Mouse (Mus musculus) forebrain, embryonic 15.5 days (tissue): ENCODE measurements around the gene Rprd1b. TPM values are rescaled to one million over a fixed set of nuclear protein-coding genes. Genes with fewer than 3 reads are reported as not detected.

Experiments
- ATAC-seq: fragments of 200-750 bp; cut with Nextera tagmentation; replicated peaks from 2 replicates; pipeline ENCODE4 v1.8.0; 2017; ENCODE audit warnings: mild to moderate bottlenecking, moderate TSS enrichment, moderate library complexity
- H3K27ac ChIP-seq: fragments of 300-500 bp; sonication (generic); replicated peaks from 2 replicates; pipeline ENCODE4 v1.5.1; 2015; ENCODE audit warnings: mild to moderate bottlenecking, inconsistent platforms
- H3K27me3 ChIP-seq: fragments of 300-500 bp; sonication (generic); 2 replicates; pipeline ENCODE4 v1.6.1; 2015; ENCODE audit warnings: inconsistent platforms
- H3K36me3 ChIP-seq: fragments of 300-500 bp; sonication (generic); 2 replicates; pipeline ENCODE4 v1.6.1; 2015; ENCODE audit warnings: mild to moderate bottlenecking, inconsistent platforms
- H3K4me1 ChIP-seq: fragments of 300-500 bp; sonication (generic); 2 replicates; pipeline ENCODE4 v1.6.1; 2015; ENCODE audit warnings: inconsistent platforms
- H3K4me2 ChIP-seq: fragments of 300-500 bp; sonication (generic); replicated peaks from 2 replicates; pipeline ENCODE4 v1.6.1; 2015; ENCODE audit warnings: mild to moderate bottlenecking, inconsistent platforms
- H3K4me3 ChIP-seq: fragments of 300-500 bp; sonication (generic); 2 replicates; pipeline ENCODE4 v1.5.1; 2015; ENCODE audit warnings: mild to moderate bottlenecking, inconsistent platforms
- H3K9ac ChIP-seq: fragments of 300-500 bp; sonication (generic); replicated peaks from 2 replicates; pipeline ENCODE4 v1.6.1; 2015; ENCODE audit warnings: mild to moderate bottlenecking, inconsistent platforms
- H3K9me3 ChIP-seq: fragments of 300-500 bp; sonication (generic); 2 replicates; pipeline ENCODE4 v1.6.1; 2016; ENCODE audit warnings: inconsistent platforms
- WGBS: fragments of 180-500 bp; shearing (Covaris S2); methylation state at CpG from one replicate; pipeline ENCODE4 v1.1.7; 2015; ENCODE audit warnings: mixed read lengths; 5-methylcytosine and 5-hydroxymethylcytosine counted together
- polyA plus RNA-seq: library from polyadenylated mRNA; unstranded; fragments of >200 nt; fragmentation: Nextera tagmentation; extraction: Ambion mirVana; gene quantifications from 2 replicates; pipeline ENCODE4 v1.2.1, GENCODE M21; 2015

The Rprd1b gene
- polyA plus RNA-seq, 1 experiment from 2014 or later = 44.1 TPM

DNA sequence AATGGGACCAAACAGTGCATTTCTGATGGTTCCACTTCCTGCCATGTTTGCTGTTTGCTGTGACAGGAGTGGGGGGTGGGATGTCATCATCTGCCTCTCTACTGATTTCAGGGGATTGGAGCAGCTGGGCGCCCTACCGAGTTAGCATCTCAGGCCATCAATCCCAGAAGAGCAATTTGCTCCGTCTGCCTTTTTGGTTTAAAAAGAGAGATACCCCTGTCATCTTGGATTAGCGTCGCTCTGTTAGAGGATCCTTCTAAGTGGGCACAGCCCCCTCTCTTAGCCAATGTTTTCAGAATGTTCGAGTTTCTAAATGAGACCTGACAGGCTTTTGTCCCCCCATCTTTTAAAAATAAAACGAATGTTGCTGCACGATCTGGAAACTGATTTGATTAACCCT is 129.4 kb downstream of the Rprd1b start:
- ATAC-seq = no peak

DNA sequence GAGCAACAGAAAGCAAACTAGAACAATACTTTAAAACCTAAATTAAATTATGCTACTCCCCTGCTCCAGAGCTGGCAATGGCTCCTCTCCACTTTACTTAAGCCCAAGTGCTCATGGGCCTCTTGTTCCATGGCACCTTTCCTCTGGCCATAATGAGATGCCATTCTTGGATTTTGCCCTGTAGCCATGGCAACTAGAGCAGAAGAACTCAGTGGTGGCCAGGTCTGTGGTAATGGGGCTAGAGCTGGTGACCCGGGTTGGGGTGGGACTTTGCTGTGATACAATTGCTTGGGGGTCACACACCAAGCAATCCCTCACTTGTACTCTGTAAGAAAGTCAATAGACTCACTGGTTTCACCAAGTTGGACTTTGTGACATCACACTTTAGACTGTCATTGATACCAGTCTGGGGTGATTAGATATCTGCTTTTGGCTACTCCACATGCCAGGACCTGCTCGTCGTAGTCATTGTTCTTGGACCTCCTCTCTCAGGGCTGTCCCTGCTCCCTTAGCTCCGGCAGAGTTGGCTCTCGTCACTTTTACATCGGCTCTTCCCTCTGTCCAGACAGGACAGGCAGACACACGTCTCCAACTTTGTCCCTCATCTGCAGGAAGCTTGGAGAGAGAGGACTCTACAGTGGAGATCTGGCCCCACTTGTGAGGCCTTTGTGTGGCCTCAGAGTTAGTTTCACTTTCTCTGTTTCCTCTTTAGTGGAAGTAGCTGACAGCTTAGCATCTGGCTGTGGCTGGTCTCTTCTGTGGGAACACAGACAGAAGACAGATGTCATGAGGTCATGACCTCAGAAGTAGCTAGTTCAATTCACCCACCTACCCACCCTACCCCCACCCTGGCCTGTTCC is 131.3 kb downstream of the Rprd1b start:
- Histone ChIP-seq H3K4me1 (no peaks in the 10 kb centered on the region), H3K4me2 (no peak overlapping the region), H3K9ac (no peak overlapping the region), H3K36me3 (no peaks in the 10 kb centered on the region), H3K9me3 (no peaks in the 10 kb centered on the region), H3K27me3 (no peaks in the 10 kb centered on the region), H3K27ac (no peak overlapping the region), H3K4me3 (no peak overlapping the region)
- no peak for ATAC-seq
- 59% methylated on average over 7 of the region's 7 CpGs for WGBS

More for the DNA sequence above, 129.4 kb downstream of the Rprd1b start:
- no peak overlapping the region for H3K27ac ChIP-seq
- 54% methylated on average over 8 of the region's 8 CpGs for WGBS
- no peak overlapping the region for H3K4me3 ChIP-seq
- H3K9ac ChIP-seq = no peak overlapping the region
- peaks cover 11% of the 10 kb centered on the region for H3K4me1 ChIP-seq
- H3K4me2 ChIP-seq = no peak overlapping the region
- no peaks in the 10 kb centered on the region for H3K27me3 ChIP-seq
- no peaks in the 10 kb centered on the region for H3K9me3 ChIP-seq
- no peaks in the 10 kb centered on the region for H3K36me3 ChIP-seq

DNA sequence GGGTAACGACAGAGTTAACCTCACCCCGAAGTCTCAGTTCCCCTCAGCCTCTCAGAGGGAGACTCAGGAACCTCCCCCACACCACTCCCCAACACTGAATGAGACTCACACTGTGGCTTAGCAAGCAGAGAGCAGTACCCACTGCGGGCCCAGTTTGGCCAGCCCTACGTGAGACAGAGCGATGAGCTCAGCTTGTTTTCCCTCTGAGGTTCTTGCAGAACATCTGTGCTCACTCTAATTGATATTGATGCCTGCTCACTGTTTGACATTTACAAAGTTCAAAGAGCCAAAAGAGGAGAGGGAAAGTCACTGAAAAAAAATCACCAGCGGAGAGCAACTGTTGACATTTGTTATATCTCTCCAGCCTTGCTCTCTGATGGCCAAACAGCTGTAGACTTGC is 133.5 kb downstream of the Rprd1b start:
- no peak overlapping the region for H3K27ac ChIP-seq
- no peaks in the 10 kb centered on the region for H3K27me3 ChIP-seq
- H3K9ac ChIP-seq = no peak overlapping the region
- WGBS = 92% methylated on average over 6 of the region's 6 CpGs
- no peaks in the 10 kb centered on the region for H3K9me3 ChIP-seq
- H3K4me2 ChIP-seq = no peak overlapping the region
- no peaks in the 10 kb centered on the region for H3K4me1 ChIP-seq
- no peaks in the 10 kb centered on the region for H3K36me3 ChIP-seq
- no peak for ATAC-seq
- H3K4me3 ChIP-seq = no peak overlapping the region

- no peaks in the 10 kb centered on the region for H3K36me3 ChIP-seq
- no peaks in the 10 kb centered on the region for H3K4me1 ChIP-seq
- no peak overlapping the region for H3K4me3 ChIP-seq
- H3K27ac ChIP-seq = no peak overlapping the region
- no peak overlapping the region for H3K4me2 ChIP-seq
- 83% methylated on average over 6 of the region's 6 CpGs for WGBS
- no peaks in the 10 kb centered on the region for H3K9me3 ChIP-seq
- H3K9ac ChIP-seq = no peak overlapping the region
- no peaks in the 10 kb centered on the region for H3K27me3 ChIP-seq
- ATAC-seq = no peak
These were observed 134.7 kb downstream of the Rprd1b start for GRCm38 (mm10) chr2:158163034-158163433.

DNA sequence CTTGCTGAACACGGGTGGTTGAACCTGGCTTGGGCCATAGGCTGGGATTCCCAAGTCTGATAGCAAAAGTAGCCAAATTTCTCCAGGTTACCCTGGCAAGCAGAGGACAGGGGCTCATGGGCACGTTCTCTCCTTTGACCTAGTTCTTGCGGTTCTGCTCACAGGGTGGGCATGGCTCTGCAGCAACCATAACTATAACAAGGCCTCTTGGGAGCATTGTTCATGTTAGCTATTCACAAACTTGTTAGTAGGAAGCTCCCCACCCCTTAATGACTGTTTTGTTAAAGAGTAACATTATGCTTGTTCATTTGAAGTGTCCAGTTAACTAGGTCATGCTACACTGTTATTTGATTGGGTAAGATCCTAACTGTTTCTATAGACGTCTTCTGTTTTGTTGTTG is 137.5 kb downstream of the Rprd1b start:
- no peaks in the 10 kb centered on the region for H3K36me3 ChIP-seq
- H3K27ac ChIP-seq = no peak overlapping the region
- no peak overlapping the region for H3K4me3 ChIP-seq
- no peak overlapping the region for H3K9ac ChIP-seq
- no peaks in the 10 kb centered on the region for H3K27me3 ChIP-seq
- no peaks in the 10 kb centered on the region for H3K9me3 ChIP-seq
- H3K4me1 ChIP-seq = no peaks in the 10 kb centered on the region
- no peak overlapping the region for H3K4me2 ChIP-seq
- no peak for ATAC-seq
- 80% methylated on average over 4 of the region's 4 CpGs for whole genome bisulfite sequencing

DNA sequence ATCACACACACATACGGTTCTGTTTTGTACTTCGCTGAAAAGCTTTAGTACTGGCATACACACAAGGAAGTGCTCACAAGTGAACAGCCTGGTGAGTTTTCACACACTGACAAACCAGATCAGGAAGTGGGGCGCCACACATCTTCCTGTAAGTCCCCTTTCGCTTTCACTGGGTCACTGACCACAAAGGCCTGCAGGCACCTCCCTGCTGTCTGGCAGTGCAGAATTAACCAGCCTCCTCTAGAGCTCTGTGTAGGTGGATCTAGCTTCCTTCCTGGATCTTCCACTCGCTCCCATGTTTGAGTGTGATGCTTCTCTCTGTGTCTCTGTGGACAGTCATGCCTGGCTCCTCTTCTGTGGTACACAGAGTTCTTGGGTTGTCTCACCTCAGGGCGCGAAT is 138.3 kb downstream of the Rprd1b start:
- WGBS = 82% methylated on average over 7 of the region's 7 CpGs
- Histone ChIP-seq H3K27me3 (no peaks in the 10 kb centered on the region), H3K27ac (no peak overlapping the region), H3K4me3 (no peak overlapping the region), H3K9me3 (no peaks in the 10 kb centered on the region), H3K36me3 (no peaks in the 10 kb centered on the region), H3K9ac (no peak overlapping the region), H3K4me1 (no peaks in the 10 kb centered on the region), H3K4me2 (no peak overlapping the region)
- no peak for ATAC-seq

DNA sequence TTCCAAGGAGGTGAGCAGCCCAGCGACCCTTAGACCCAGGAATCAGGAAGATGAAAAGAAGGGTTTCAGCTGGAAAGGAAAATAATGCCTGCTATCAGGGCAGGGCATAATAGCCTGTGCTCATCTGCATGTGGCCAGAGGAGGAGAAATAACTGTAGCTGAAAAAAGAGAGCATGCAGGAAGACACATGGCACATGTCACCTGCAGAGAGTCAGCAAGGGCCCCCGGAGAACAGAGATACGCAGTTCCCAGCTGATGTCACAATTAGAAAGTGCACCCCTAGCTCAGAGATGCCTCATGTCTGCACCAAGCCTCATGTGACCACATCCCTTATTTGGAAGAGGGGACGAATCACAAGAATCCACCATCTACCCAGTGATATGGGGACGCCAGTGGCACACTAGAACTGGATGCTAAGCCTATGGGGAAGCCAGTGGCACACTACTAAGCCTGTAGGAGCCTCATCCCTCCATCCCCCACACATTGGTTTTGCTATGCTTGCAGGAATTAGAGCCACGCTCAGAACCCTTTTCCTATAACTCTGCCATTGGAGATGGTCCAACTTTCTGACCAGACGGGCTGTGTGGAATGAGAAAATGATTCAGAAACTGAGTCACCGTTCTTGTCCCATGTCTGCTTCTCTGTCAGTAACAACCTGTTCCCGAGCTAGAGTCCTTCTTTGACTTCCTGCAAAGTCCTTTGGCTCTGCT is 139.4 kb downstream of the Rprd1b start:
- Histone ChIP-seq H3K9me3 (no peaks in the 10 kb centered on the region), H3K4me2 (no peak overlapping the region), H3K4me3 (no peak overlapping the region), H3K4me1 (no peaks in the 10 kb centered on the region), H3K27ac (no peak overlapping the region), H3K9ac (no peak overlapping the region), H3K27me3 (no peaks in the 10 kb centered on the region), H3K36me3 (no peaks in the 10 kb centered on the region)
- 69% methylated on average over 9 of the region's 9 CpGs for WGBS
- no peak for ATAC-seq

DNA sequence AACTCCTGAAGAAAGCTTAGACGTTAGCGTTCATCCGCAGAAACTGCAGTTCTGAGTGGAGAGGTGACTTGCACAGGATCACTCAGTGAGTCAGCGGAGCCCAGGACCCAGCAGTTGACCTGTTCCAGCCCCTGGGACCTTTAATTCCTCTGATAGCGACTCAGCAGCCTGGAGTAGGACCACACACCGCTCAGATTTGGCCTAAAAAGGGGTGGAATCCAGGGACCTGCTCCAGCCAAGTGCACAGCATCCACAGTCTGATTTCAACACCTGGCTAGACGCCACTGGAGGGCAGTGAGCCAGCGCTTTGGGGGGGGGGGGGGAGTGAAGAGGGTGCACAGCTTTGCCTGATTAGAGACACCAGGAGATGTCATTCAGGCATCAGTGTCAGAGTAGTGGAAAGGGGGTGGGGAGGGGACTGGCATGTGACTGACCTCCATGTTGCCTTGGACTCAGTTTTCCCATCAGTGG is 140.5 kb downstream of the Rprd1b start:
- H3K27me3 ChIP-seq = no peaks in the 10 kb centered on the region
- no peak overlapping the region for H3K4me2 ChIP-seq
- H3K9me3 ChIP-seq = no peaks in the 10 kb centered on the region
- H3K27ac ChIP-seq = no peak overlapping the region
- no peaks in the 10 kb centered on the region for H3K4me1 ChIP-seq
- H3K9ac ChIP-seq = no peak overlapping the region
- no peak for ATAC-seq
- 63% methylated on average over 8 of the region's 8 CpGs for WGBS
- H3K36me3 ChIP-seq = no peaks in the 10 kb centered on the region
- H3K4me3 ChIP-seq = no peak overlapping the region

GRCm38 (mm10) chr2:158169351-158169750 is 141.1 kb downstream of the Rprd1b start:
- Histone ChIP-seq H3K27ac (no peak overlapping the region), H3K27me3 (no peaks in the 10 kb centered on the region), H3K9ac (no peak overlapping the region), H3K4me3 (no peak overlapping the region), H3K9me3 (no peaks in the 10 kb centered on the region), H3K4me2 (no peak overlapping the region), H3K4me1 (no peaks in the 10 kb centered on the region), H3K36me3 (no peaks in the 10 kb centered on the region)
- 72% methylated on average over 6 of the region's 6 CpGs for WGBS
- ATAC-seq = no peak

DNA sequence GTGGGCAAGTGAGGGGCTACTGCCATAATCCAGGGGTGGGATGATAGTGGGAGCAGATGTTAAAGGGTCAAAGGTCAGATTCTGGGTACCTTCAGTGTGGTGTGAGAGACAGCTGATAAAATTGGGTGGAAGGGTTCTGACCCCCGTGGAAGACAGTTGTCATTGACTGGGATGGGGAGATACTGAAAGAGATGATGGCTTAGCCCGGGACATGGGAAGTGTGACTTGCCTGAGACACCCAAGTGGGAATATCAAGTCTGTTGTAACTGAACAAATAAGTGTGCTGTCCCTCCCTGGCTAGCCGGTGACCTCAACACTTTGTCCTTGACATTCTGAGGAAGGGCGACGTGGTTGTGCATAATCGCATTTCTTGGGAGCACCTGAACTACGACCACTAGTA is 141.5 kb downstream of the Rprd1b start:
- no peaks in the 10 kb centered on the region for H3K27me3 ChIP-seq
- no peak overlapping the region for H3K27ac ChIP-seq
- no peaks in the 10 kb centered on the region for H3K4me1 ChIP-seq
- ATAC-seq = no peak
- 94% methylated on average over 7 of the region's 7 CpGs for WGBS
- no peaks in the 10 kb centered on the region for H3K9me3 ChIP-seq
- H3K4me2 ChIP-seq = no peak overlapping the region
- no peaks in the 10 kb centered on the region for H3K36me3 ChIP-seq
- no peak overlapping the region for H3K9ac ChIP-seq
- H3K4me3 ChIP-seq = no peak overlapping the region

DNA sequence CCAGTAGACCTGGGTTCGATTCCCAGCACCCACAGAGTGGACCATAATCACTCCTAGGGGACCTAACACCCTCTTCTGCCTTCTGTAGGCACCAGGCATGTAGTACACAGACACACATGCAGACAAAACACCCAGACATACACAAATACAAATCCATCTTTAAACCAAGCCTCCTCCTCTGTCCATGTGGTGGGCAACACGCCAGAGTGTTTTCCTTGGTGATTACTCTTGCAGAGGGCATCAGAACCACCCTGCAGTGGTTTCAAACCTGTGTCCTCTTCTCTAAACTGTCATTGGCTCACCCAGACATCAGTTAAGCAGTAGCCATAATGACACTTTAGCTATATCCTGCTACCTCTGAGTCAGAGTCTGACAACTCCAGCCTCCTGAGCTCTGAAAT is 142.1 kb downstream of the Rprd1b start:
- Histone ChIP-seq H3K27me3 (no peaks in the 10 kb centered on the region), H3K9ac (no peak overlapping the region), H3K36me3 (no peaks in the 10 kb centered on the region), H3K4me2 (no peak overlapping the region), H3K4me1 (no peaks in the 10 kb centered on the region), H3K4me3 (no peak overlapping the region), H3K9me3 (no peaks in the 10 kb centered on the region), H3K27ac (no peak overlapping the region)
- WGBS = 77% methylated on average over 2 of the region's 2 CpGs
- ATAC-seq = no peak

DNA sequence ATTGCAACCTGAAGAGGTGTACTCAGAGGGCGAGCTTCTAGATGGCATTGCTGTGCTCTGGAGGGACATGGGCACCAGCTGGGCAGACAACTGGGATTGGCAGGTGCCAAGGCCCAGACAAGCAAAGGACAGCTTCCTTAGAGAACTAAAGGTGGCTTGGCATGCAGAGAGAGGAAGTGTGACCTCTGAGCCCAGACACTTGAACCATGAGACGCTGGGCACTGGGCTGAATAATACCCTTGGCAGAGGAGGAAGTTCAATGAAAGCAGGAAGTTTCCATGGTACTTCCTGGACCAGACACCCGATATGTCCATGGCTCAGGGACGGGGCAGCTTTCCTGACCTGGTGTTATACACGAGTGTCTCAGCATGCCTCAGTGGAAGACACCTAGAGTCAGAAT is 146.1 kb downstream of the Rprd1b start:
- Histone ChIP-seq H3K4me1 (peaks cover 26% of the 10 kb centered on the region), H3K4me3 (no peak overlapping the region), H3K4me2 (no peak overlapping the region), H3K9me3 (no peaks in the 10 kb centered on the region), H3K27ac (no peak overlapping the region), H3K9ac (no peak overlapping the region), H3K27me3 (no peaks in the 10 kb centered on the region), H3K36me3 (no peaks in the 10 kb centered on the region)
- no peak for ATAC-seq
- WGBS = 82% methylated on average over 5 of the region's 5 CpGs
